Mouse (Mus musculus): ENCODE data around the gene Pde8b. TPM values are rescaled to one million over a fixed set of nuclear protein-coding genes. Genes with fewer than 3 reads are reported as not detected.

Gene Pde8b
- polyA plus RNA-seq, 1 experiment from 2014 or later, result 0.63 TPM

DNA sequence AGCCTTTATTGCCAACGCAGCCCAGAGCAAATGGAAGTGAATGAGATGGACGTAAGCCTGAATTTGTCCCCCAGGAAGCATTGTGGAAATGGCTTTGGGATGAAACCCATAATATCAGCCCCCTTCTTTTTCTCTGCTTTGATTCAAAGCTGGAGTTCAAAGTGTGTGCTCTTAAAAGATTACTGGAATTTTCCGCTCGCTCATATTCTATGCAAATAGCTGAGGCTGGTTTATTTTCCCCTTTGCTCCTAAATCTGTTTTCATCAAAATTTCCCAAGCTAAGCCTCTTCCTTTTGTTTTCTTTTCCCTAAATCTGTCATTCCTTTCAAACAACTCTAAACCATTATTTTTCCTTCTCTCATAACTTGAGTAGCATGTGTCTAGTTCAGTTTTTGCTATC is 129.6 kb downstream of the Pde8b start:
- TF ChIP-seq EP300 (IDR thresholded peaks at IDR 0.05; ENCODE audit: low read depth) (no peak), CTCF (IDR thresholded peaks at IDR 0.05; ENCODE audit: low read depth) (no peak)
- DNase-seq, result no peak
- Histone ChIP-seq H3K9ac (replicated peaks) (no peak overlapping the region), H3K4me3 (ENCODE audit: low read depth, low read length) (no peak overlapping the region), H3K4me1 (ENCODE audit: insufficient read depth) (no peaks in the 10 kb centered on the region), H3K27ac (ENCODE audit: low read depth) (no peak overlapping the region), H3K9me3 (ENCODE audit: low read length) (no peaks in the 10 kb centered on the region), H3K27me3 (ENCODE audit: insufficient read depth, low read length) (no peaks in the 10 kb centered on the region), H3K36me3 (replicated peaks; ENCODE audit: insufficient read depth, low read length) (no peaks in the 10 kb centered on the region), H3K4me2 (ENCODE audit: low read depth, low read length) (no peak overlapping the region)
- 78% methylated on average over 4 of the region's 4 CpGs for WGBS (ENCODE audit: insufficient replicate concordance)
- no peak for ATAC-seq

DNA sequence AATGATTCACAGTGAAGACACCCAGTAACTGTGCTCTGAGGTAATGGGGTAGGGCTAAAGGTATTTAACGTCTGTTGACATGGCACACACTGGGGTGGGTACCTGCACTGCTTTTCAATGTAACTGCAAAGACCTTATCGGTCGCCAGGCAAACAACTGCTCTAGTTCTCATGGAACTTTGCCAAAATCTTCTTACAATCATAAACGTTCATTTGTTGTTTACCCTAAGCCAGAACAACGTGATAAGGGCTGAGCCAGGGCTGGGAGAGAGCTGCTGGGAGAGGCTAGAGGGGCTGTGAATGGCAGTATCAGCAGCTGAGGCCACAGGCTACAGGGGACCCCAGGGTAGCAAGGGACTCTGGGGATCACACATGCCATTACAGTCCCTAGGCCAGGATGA is 136.4 kb downstream of the Pde8b start:
- no peak overlapping the region for H3K27ac ChIP-seq (ENCODE audit: low read depth)
- no peaks in the 10 kb centered on the region for H3K9me3 ChIP-seq (ENCODE audit: low read length)
- no peak overlapping the region for H3K9ac ChIP-seq (replicated peaks)
- H3K4me1 ChIP-seq (ENCODE audit: insufficient read depth), result peaks cover 10% of the 10 kb centered on the region
- no peaks in the 10 kb centered on the region for H3K36me3 ChIP-seq (replicated peaks; ENCODE audit: insufficient read depth, low read length)
- 23% methylated on average over 5 of the region's 5 CpGs for WGBS (ENCODE audit: insufficient replicate concordance)
- no peak overlapping the region for H3K4me2 ChIP-seq (ENCODE audit: low read depth, low read length)
- no peak overlapping the region for H3K4me3 ChIP-seq (ENCODE audit: low read depth, low read length)
- ATAC-seq, result peak; percentile 80
- TF ChIP-seq CTCF (IDR thresholded peaks at IDR 0.05; ENCODE audit: low read depth), result no peak
- peak; percentile 83 for TF ChIP-seq EP300 (IDR thresholded peaks at IDR 0.05; ENCODE audit: low read depth)
- H3K27me3 ChIP-seq (ENCODE audit: insufficient read depth, low read length), result no peaks in the 10 kb centered on the region
- no peak for DNase-seq

DNA sequence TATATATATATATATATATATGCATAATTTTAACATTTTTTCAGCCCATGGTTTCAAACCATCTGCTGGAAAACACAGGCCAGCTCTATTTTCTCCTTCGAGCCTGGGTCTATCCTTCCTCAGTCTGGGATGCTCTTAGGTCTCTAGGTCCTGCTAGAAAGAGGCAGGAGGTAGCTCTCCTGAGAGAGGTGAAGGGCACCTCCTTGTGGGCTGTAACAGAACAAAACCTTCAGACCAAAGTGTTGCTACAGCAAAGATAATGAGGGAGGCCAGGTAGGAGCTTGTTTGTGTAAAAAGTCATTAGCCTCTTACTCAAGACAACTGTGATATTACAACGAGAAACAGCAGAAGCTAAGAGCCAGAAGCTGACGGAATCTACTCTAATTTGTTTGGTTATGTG is 140.6 kb downstream of the Pde8b start:
- TF ChIP-seq EP300 (IDR thresholded peaks at IDR 0.05; ENCODE audit: low read depth), result no peak
- TF ChIP-seq CTCF (IDR thresholded peaks at IDR 0.05; ENCODE audit: low read depth), result peak; percentile 18; the same call in 1 of the 2 replicates
- no peaks in the 10 kb centered on the region for H3K36me3 ChIP-seq (replicated peaks; ENCODE audit: insufficient read depth, low read length)
- no peak overlapping the region for H3K4me3 ChIP-seq (ENCODE audit: low read depth, low read length)
- no peaks in the 10 kb centered on the region for H3K27me3 ChIP-seq (ENCODE audit: insufficient read depth, low read length)
- H3K4me1 ChIP-seq (ENCODE audit: insufficient read depth), result peaks cover 10% of the 10 kb centered on the region
- DNase-seq, result no peak
- H3K27ac ChIP-seq (ENCODE audit: low read depth), result no peak overlapping the region
- WGBS (ENCODE audit: insufficient replicate concordance), result 61% methylated on average over 3 of the region's 3 CpGs
- H3K9me3 ChIP-seq (ENCODE audit: low read length), result no peaks in the 10 kb centered on the region
- ATAC-seq, result no peak
- no peak overlapping the region for H3K4me2 ChIP-seq (ENCODE audit: low read depth, low read length)
- H3K9ac ChIP-seq (replicated peaks), result no peak overlapping the region

DNA sequence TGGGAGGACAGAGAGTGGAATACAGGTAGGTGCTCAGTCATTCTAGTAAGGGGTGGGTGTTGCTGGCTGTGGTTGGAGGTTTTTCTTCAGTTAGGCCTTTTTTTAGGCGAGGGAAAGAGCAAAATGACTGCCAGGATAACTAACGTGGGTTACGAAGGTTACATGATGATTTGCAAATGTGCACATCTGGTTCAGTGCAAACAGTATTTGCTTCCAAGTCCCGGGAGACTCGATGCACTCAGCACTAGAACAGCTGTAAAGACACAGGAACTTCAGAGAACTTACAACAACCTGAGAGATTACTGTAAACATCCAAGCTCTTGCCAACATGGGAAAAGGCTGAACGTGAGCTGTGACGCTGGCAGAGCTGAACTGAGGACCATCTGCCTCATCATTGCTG is 142.1 kb downstream of the Pde8b start:
- ATAC-seq (no peak), DNase-seq (no peak)
- H3K4me3 ChIP-seq (ENCODE audit: low read depth, low read length), result no peak overlapping the region
- no peak for TF ChIP-seq CTCF (IDR thresholded peaks at IDR 0.05; ENCODE audit: low read depth)
- TF ChIP-seq EP300 (IDR thresholded peaks at IDR 0.05; ENCODE audit: low read depth), result no peak
- no peaks in the 10 kb centered on the region for H3K9me3 ChIP-seq (ENCODE audit: low read length)
- H3K27ac ChIP-seq (ENCODE audit: low read depth), result no peak overlapping the region
- H3K27me3 ChIP-seq (ENCODE audit: insufficient read depth, low read length), result no peaks in the 10 kb centered on the region
- no peaks in the 10 kb centered on the region for H3K36me3 ChIP-seq (replicated peaks; ENCODE audit: insufficient read depth, low read length)
- H3K4me2 ChIP-seq (ENCODE audit: low read depth, low read length), result no peak overlapping the region
- no peak overlapping the region for H3K9ac ChIP-seq (replicated peaks)
- H3K4me1 ChIP-seq (ENCODE audit: insufficient read depth), result peaks cover 3% of the 10 kb centered on the region; the same call in 1 of the 2 replicates
- WGBS (ENCODE audit: insufficient replicate concordance), result 64% methylated on average over 7 of the region's 7 CpGs

DNA sequence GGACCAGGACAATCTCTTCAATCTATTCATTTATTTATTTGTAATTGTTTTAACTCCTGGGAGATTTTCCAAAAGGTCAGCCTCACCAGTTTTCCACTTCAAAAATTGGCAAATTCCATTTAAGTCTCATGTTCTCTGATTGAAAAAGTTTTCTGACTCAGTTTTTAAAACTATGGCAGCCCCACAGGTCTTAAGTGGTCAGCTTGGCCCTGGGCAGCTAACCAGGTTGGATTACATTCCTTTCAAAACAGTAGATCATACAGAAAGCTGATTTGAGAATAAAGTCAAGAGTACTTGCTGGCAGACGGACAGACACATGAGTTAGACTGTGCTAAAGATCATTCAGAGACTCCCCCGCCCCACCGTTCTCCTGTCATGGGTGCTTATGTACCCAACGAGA is 145.3 kb downstream of the Pde8b start:
- no peak for TF ChIP-seq EP300 (IDR thresholded peaks at IDR 0.05; ENCODE audit: low read depth)
- TF ChIP-seq CTCF (IDR thresholded peaks at IDR 0.05; ENCODE audit: low read depth), result no peak
- H3K27ac ChIP-seq (ENCODE audit: low read depth), result no peak overlapping the region
- no peak overlapping the region for H3K9ac ChIP-seq (replicated peaks)
- no peaks in the 10 kb centered on the region for H3K4me1 ChIP-seq (ENCODE audit: insufficient read depth)
- H3K4me2 ChIP-seq (ENCODE audit: low read depth, low read length), result no peak overlapping the region
- DNase-seq, result no peak
- H3K27me3 ChIP-seq (ENCODE audit: insufficient read depth, low read length), result no peaks in the 10 kb centered on the region
- no peak for ATAC-seq
- H3K9me3 ChIP-seq (ENCODE audit: low read length), result no peaks in the 10 kb centered on the region
- no peak overlapping the region for H3K4me3 ChIP-seq (ENCODE audit: low read depth, low read length)
- H3K36me3 ChIP-seq (replicated peaks; ENCODE audit: insufficient read depth, low read length), result no peaks in the 10 kb centered on the region
- WGBS (ENCODE audit: insufficient replicate concordance), result 68% methylated on average over 4 of the region's 4 CpGs

DNA sequence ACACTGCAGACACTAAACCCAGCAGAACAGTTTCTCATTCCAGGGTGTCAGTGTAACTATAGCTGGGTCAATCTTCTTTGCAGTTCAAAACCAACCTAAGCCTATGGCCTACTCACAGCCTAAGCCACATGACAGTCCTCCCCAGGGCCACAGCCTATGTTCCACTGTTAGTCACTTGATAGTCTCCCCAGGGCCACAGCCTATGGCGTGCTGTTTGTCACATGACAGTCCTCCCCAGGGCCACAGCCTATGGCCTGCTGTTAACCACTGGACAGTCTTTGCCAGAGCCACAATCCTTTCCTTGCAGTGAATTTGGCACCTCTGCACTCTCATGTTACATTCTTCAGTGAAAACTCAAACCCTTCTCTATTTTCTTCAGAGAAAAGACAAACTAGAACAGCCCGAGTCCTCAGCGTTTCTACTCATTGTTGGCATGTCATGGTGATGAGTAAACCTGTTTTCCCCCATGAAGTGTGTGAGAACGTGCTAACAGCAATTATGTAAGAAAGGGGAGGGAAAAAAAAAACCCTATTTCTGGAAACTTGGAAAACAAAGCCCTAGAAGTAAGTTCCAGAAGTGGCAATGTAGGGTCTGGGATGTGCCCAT is 147.0 kb downstream of the Pde8b start:
- DNase-seq, result no peak
- WGBS (ENCODE audit: insufficient replicate concordance), result 69% methylated on average over 4 of the region's 4 CpGs

More for the DNA sequence above, 147.0 kb downstream of the Pde8b start:
- no peak for TF ChIP-seq EP300 (IDR thresholded peaks at IDR 0.05; ENCODE audit: low read depth)
- TF ChIP-seq CTCF (IDR thresholded peaks at IDR 0.05; ENCODE audit: low read depth), result no peak
- Histone ChIP-seq H3K9me3 (ENCODE audit: low read length) (no peaks in the 10 kb centered on the region), H3K36me3 (replicated peaks; ENCODE audit: insufficient read depth, low read length) (no peaks in the 10 kb centered on the region), H3K9ac (replicated peaks) (no peak overlapping the region), H3K4me2 (ENCODE audit: low read depth, low read length) (no peak overlapping the region), H3K4me1 (ENCODE audit: insufficient read depth) (no peaks in the 10 kb centered on the region), H3K27ac (ENCODE audit: low read depth) (no peak overlapping the region), H3K27me3 (ENCODE audit: insufficient read depth, low read length) (no peaks in the 10 kb centered on the region), H3K4me3 (ENCODE audit: low read depth, low read length) (no peak overlapping the region)
- ATAC-seq, result no peak
